Mouse (Mus musculus) G1E (cell line): ENCODE data around the gene Nkiras1. TPM values are rescaled to one million over a fixed set of nuclear protein-coding genes. Genes with fewer than 3 reads are reported as not detected.
"Not testable (repeated sequence)": the region's sequence is repeated elsewhere in the genome, so short reads cannot be mapped to it uniquely, and the experiment has no call there.

ENCODE experiments used
- ATAC-seq: 2 replicates; pipeline ENCODE4 v1.8.0; 2016; ENCODE audit warnings: mild to moderate bottlenecking; ENCODE audit not compliant: insufficient number of reproducible peaks, poor library complexity, low FRiP score, severe bottlenecking; ENCODE audit errors: extremely low read depth
- DNase-seq: peaks from one replicate; pipeline ENCODE4 v3.0.0; 2012; ENCODE audit warnings: low spot score
- H3K27me3 ChIP-seq: 2 replicates; pipeline ENCODE4 v1.6.1; 2012; ENCODE audit warnings: mild to moderate bottlenecking, low read length, inconsistent platforms; ENCODE audit not compliant: insufficient read depth
- H3K36me3 ChIP-seq: replicated peaks from 2 replicates; pipeline ENCODE3; 2012; ENCODE audit warnings: mild to moderate bottlenecking, inconsistent platforms
- H3K4me1 ChIP-seq: 2 replicates; pipeline ENCODE4 v1.6.1; 2012; ENCODE audit warnings: low read depth, low read length, inconsistent platforms, mixed read lengths; ENCODE audit not compliant: insufficient read depth
- H3K4me3 ChIP-seq: 2 replicates; pipeline ENCODE4 v1.5.1; 2012; ENCODE audit warnings: low read depth, mild to moderate bottlenecking, inconsistent platforms, low read length, moderate library complexity, mixed read lengths
- H3K9me3 ChIP-seq: replicated peaks from 2 replicates; pipeline ENCODE4 v1.6.1; 2012; ENCODE audit warnings: inconsistent platforms
- CTCF ChIP-seq: IDR thresholded peaks from 2 replicates; pipeline ENCODE4 v1.5.1; 2012; ENCODE audit warnings: low read depth, low read length, inconsistent platforms, mixed read lengths
- GATA1 ChIP-seq: IDR thresholded peaks from 2 replicates; pipeline ENCODE4 v1.6.1; 2012; ENCODE audit warnings: borderline replicate concordance, low read length, inconsistent platforms, mixed read lengths
- GATA2 ChIP-seq: IDR thresholded peaks from 2 replicates; pipeline ENCODE4 v1.6.1; 2012; ENCODE audit warnings: low read depth, low read length, inconsistent platforms, borderline replicate concordance
- POLR2AphosphoS5 ChIP-seq: IDR thresholded peaks from 2 replicates; pipeline ENCODE4 v1.6.1; 2012; ENCODE audit warnings: low read depth, low read length, inconsistent platforms; ENCODE audit not compliant: insufficient replicate concordance
- TAL1 ChIP-seq: conservative IDR thresholded peaks from 2 replicates; pipeline ENCODE4 v1.6.1; 2012; ENCODE audit warnings: low read depth, low read length, inconsistent platforms, mixed read lengths
- polyA plus RNA-seq: library from polyadenylated mRNA; stranded (reverse); fragments of >175 nt; gene quantifications from 2 replicates; pipeline ENCODE4 v1.2.3, GENCODE M21; 2012
- total RNA-seq, 2 experiments: library from RNA; stranded (forward) in 1 of 2; stranded (reverse) in 1 of 2; fragments of 200-1000 nt in 1 of 2; fragments of >200 nt in 1 of 2; fragmentation: Nextera tagmentation in 1 of 2; gene quantifications; 2 replicates each; pipeline ENCODE4 v1.2.3; 2014 to 2017

The Nkiras1 gene
- total and polyA plus RNA-seq, 3 experiments, result 0.94 to 7.3 (median 5.7) TPM

GRCm38 (mm10) chr14:18240132-18240531, 30.8 kb upstream of the Nkiras1 start:
- H3K27me3 ChIP-seq, result peaks cover 7% of the 10 kb centered on the region
- H3K9me3 ChIP-seq, result no peaks in the 10 kb centered on the region
- peaks cover 15% of the 10 kb centered on the region for H3K4me1 ChIP-seq
- ATAC-seq (no peak), DNase-seq (no peak)
- TF ChIP-seq GATA1 (no peak), POLR2AphosphoS5 (no peak), TAL1 (no peak), GATA2 (no peak), CTCF (no peak)
- H3K36me3 ChIP-seq, result no peaks in the 10 kb centered on the region
- no peak overlapping the region for H3K4me3 ChIP-seq

- no peak overlapping the region for H3K4me3 ChIP-seq
- peaks cover 8% of the 10 kb centered on the region for H3K27me3 ChIP-seq
- DNase-seq (no peak), ATAC-seq (no peak)
- no peaks in the 10 kb centered on the region for H3K36me3 ChIP-seq
- no peaks in the 10 kb centered on the region for H3K9me3 ChIP-seq
- TF ChIP-seq CTCF, result no peak
- no peak for TF ChIP-seq TAL1
- TF ChIP-seq POLR2AphosphoS5, result no peak
- no peak for TF ChIP-seq GATA1
- no peak for TF ChIP-seq GATA2
- peaks cover 15% of the 10 kb centered on the region for H3K4me1 ChIP-seq
Observed at GRCm38 (mm10) chr14:18241786-18242185, 29.1 kb upstream of the Nkiras1 start.

DNA sequence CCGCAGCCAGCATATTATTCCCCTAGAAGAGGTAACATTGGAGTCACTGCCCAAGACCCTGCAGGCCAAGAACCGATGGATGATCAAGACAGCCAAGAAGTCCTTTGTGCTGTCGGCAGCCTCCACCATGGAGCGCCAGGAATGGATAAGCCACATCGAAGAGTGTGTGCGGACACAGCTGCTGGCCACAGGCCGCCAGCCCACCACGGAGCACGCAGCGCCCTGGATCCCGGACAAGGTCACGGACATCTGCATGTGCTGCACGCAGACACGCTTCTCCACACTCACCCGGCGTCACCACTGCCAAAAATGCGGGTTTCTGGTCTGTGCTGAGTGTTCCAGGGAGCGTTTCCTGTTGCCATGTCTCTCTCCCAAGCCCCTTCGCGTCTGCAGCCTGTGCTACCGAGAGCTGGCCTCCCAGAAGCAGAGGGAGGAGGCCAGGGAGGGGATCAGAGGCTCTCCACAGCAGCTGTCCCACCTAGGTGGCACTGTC, 28.3 kb upstream of the Nkiras1 start:
- no peak for ATAC-seq
- peaks cover 15% of the 10 kb centered on the region for H3K4me1 ChIP-seq
- no peak overlapping the region for H3K4me3 ChIP-seq
- peaks cover 8% of the 10 kb centered on the region for H3K27me3 ChIP-seq
- TF ChIP-seq TAL1 (no peak), POLR2AphosphoS5 (no peak)
- no peaks in the 10 kb centered on the region for H3K36me3 ChIP-seq
- no peaks in the 10 kb centered on the region for H3K9me3 ChIP-seq
- no peak for DNase-seq

- ATAC-seq, result no peak
- no peak for TF ChIP-seq TAL1
- no peak for TF ChIP-seq POLR2AphosphoS5
- TF ChIP-seq GATA1, result no peak
- no peak for TF ChIP-seq GATA2
- TF ChIP-seq CTCF, result no peak
- Histone ChIP-seq H3K36me3 (peaks cover 7% of the 10 kb centered on the region), H3K9me3 (no peaks in the 10 kb centered on the region), H3K4me1 (no peaks in the 10 kb centered on the region), H3K27me3 (no peaks in the 10 kb centered on the region), H3K4me3 (no peak overlapping the region)
- no peak for DNase-seq
Observed at GRCm38 (mm10) chr14:18261203-18261602, 9.7 kb upstream of the Nkiras1 start.

- no peak for DNase-seq
- no peak for ATAC-seq
- Histone ChIP-seq H3K27me3 (no peaks in the 10 kb centered on the region), H3K36me3 (peaks cover 21% of the 10 kb centered on the region), H3K9me3 (no peaks in the 10 kb centered on the region), H3K4me1 (peaks cover 7% of the 10 kb centered on the region; the same call in 1 of the 2 replicates), H3K4me3 (no peak overlapping the region)
- no peak for TF ChIP-seq POLR2AphosphoS5
- no peak for TF ChIP-seq GATA1
- no peak for TF ChIP-seq TAL1
- no peak for TF ChIP-seq GATA2
- no peak for TF ChIP-seq CTCF
Observed at GRCm38 (mm10) chr14:18263427-18263826, 7.5 kb upstream of the Nkiras1 start.

DNA sequence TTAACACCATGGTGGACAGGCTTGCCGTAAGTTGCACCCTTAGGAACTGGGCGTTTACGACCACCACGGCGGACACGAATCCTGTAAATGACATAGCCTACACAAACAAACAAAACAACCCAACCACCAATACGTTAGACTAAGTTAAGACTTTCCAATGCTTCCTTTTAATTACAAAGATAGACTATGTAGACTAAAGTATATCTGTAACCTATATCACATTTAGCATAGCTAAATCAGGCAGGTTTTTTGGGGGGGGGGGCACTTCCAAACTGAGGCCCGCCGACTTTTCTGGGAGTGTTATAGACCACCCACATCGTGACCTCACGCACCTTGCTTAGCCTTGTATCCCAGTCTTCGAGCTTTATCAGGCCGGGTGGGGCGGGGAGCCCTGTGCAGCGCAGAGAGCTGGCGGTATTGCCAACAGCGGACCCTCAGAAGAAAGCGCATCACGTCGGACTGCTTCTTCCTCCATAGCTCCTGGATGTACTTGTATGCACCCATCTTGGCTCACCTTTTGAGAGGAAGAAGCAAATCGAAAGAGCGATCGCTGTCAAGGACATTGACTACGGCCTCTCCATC, 898 bp upstream of the Nkiras1 start:
- not testable (repeated sequence) for ATAC-seq, H3K27me3 ChIP-seq, DNase-seq, H3K9me3 ChIP-seq
- Histone ChIP-seq H3K4me3 (peak overlapping the region; percentile 99), H3K36me3 (peaks cover 37% of the 10 kb centered on the region), H3K4me1 (peaks cover 13% of the 10 kb centered on the region)

GRCm38 (mm10) chr14:18271666-18272065, 730 bp downstream of the Nkiras1 start:
- Histone ChIP-seq H3K36me3 (peaks cover 47% of the 10 kb centered on the region), H3K9me3 (no peaks in the 10 kb centered on the region), H3K4me1 (peaks cover 13% of the 10 kb centered on the region), H3K27me3 (no peaks in the 10 kb centered on the region), H3K4me3 (peak overlapping the region; percentile 99)
- ATAC-seq (no peak), DNase-seq (peak; percentile 23)
- no peak for TF ChIP-seq CTCF
- TF ChIP-seq GATA1, result no peak
- no peak for TF ChIP-seq TAL1
- TF ChIP-seq GATA2, result no peak
- no peak for TF ChIP-seq POLR2AphosphoS5
